8 mouse cellular contexts compared by ENCODE assay signal in the genomic region with DNA sequence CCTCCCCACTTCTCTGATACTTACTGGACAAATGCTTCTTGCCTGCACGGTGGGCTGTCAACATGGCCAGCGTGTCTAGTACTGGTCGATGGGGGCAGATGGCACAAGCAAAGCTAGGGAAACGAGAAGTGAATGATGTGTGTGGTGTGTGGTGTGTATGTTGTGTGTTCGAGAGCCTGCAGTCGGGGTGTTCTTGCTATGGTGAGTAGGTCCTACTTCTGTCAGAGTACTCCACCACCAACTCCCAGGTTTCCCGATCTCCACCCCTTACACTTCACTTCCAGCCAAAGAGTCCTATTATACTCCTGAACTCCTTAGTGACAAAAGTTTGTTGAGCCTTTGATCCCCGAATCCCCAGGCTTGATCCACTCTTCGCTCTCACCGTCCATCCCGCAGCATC. TPM values are rescaled to one million over a fixed set of nuclear protein-coding genes. Genes with fewer than 3 reads are reported as not detected.
DNase-seq lines count a peak whose midpoint lies in the region; ATAC-seq and TF ChIP-seq lines count a peak whose summit lies in the region.

No protein-coding gene starts in this region.

- H3K4me3 ChIP-seq in kidney, postnatal 0 days (replicated peaks; ENCODE audit: low read depth, low read length), result peak overlapping the region; percentile 46
- H3K4me3 ChIP-seq in embryonic facial prominence, embryonic 11.5 days (ENCODE audit: low read depth, low read length), result peak overlapping the region; percentile 46
- H3K4me3 ChIP-seq in hindbrain, embryonic 15.5 days, result peak overlapping the region; percentile 54
- H3K4me3 ChIP-seq in midbrain, embryonic 16.5 days (ENCODE audit: low read depth, low read length), result peak overlapping the region; percentile 71

- no peaks in the 10 kb centered on the region for H3K27me3 ChIP-seq in kidney, postnatal 0 days (ENCODE audit: insufficient read depth, low read length)
- H3K27me3 ChIP-seq in embryonic facial prominence, embryonic 11.5 days (ENCODE audit: control insufficient read depth, insufficient read depth, low read length), result no peaks in the 10 kb centered on the region
- H3K27me3 ChIP-seq in hindbrain, embryonic 15.5 days, result no peaks in the 10 kb centered on the region
- H3K27me3 ChIP-seq in midbrain, embryonic 16.5 days (ENCODE audit: control insufficient read depth, insufficient read depth, low read depth, low read length), result no peaks in the 10 kb centered on the region

- 0 out of 2 replicates have a peak, but pooled peaks cover 4% of the 10 kb centered on the region for H3K36me3 ChIP-seq in kidney, postnatal 0 days (ENCODE audit: insufficient read depth, low read length)
- H3K36me3 ChIP-seq in embryonic facial prominence, embryonic 11.5 days (replicated peaks; ENCODE audit: control insufficient read depth, insufficient read depth, low read depth, low read length), result no peaks in the 10 kb centered on the region
- H3K36me3 ChIP-seq in hindbrain, embryonic 15.5 days, result peaks cover 17% of the 10 kb centered on the region
- H3K36me3 ChIP-seq in midbrain, embryonic 16.5 days (ENCODE audit: control insufficient read depth, insufficient read depth, low read length), result 0 out of 2 replicates have a peak, but pooled peaks cover 2% of the 10 kb centered on the region

- 0 out of 2 replicates have a peak overlapping the region, but pooled peaks have one; percentile 72 for H3K27ac ChIP-seq in kidney, postnatal 0 days
- H3K27ac ChIP-seq in embryonic facial prominence, embryonic 11.5 days (replicated peaks; ENCODE audit: low read depth, low read length), result no peak overlapping the region; the same call in 1 of the 2 replicates
- H3K27ac ChIP-seq in hindbrain, embryonic 15.5 days (replicated peaks), result peak overlapping the region; percentile 81
- H3K27ac ChIP-seq in midbrain, embryonic 16.5 days (ENCODE audit: low read length), result peak overlapping the region; percentile 83

- peaks cover 12% of the 10 kb centered on the region for H3K4me1 ChIP-seq in kidney, postnatal 0 days (replicated peaks; ENCODE audit: insufficient read depth, low read length)
- peaks cover 3% of the 10 kb centered on the region; the same call in 1 of the 2 replicates for H3K4me1 ChIP-seq in embryonic facial prominence, embryonic 11.5 days (ENCODE audit: control insufficient read depth, insufficient read depth, low read length)
- H3K4me1 ChIP-seq in hindbrain, embryonic 15.5 days (replicated peaks), result peaks cover 23% of the 10 kb centered on the region
- H3K4me1 ChIP-seq in midbrain, embryonic 16.5 days (ENCODE audit: control insufficient read depth, insufficient read depth, low read length), result peaks cover 20% of the 10 kb centered on the region

- DNase-seq in kidney, postnatal 0 days (ENCODE audit: low spot score), result no peak
- DNase-seq in kidney, postnatal 14 days, result no peak
- no peak for DNase-seq in embryonic facial prominence, embryonic 11.5 days (ENCODE audit: low spot score)
- DNase-seq in ovary, postnatal 10 days (ENCODE audit: low spot score), result no peak
- no peak for DNase-seq in thymus, postnatal 25 days

- peak overlapping the region; percentile 67 for H3K4me2 ChIP-seq in kidney, postnatal 0 days (ENCODE audit: low read length)
- H3K4me2 ChIP-seq in embryonic facial prominence, embryonic 11.5 days (ENCODE audit: low read depth, low read length), result peak overlapping the region; percentile 83
- H3K4me2 ChIP-seq in hindbrain, embryonic 15.5 days, result peak overlapping the region; percentile 87
- peak overlapping the region; percentile 95 for H3K4me2 ChIP-seq in midbrain, embryonic 16.5 days (ENCODE audit: low read length)

- TF ChIP-seq CTCF in kidney, postnatal 0 days (IDR thresholded peaks at IDR 0.05; ENCODE audit: low read depth), result no peak

- ATAC-seq in kidney, postnatal 0 days (replicated peaks; ENCODE audit: low FRiP score, low read depth), result no peak
- no peak for ATAC-seq in embryonic facial prominence, embryonic 11.5 days (replicated peaks; ENCODE audit: insufficient number of reproducible peaks, low FRiP score, low TSS enrichment, low read depth)
- no peak; the same call in 1 of the 2 replicates for ATAC-seq in hindbrain, embryonic 15.5 days (ENCODE audit: low FRiP score, low read depth)
- ATAC-seq in midbrain, embryonic 16.5 days, result peak; percentile 6; the same call in 1 of the 2 replicates
- ATAC-seq in granulocyte monocyte progenitor cell, adult 5-6 weeks (replicated peaks; ENCODE audit: poor library complexity, severe bottlenecking), result no peak

- H3K9me3 ChIP-seq in kidney, postnatal 0 days (replicated peaks; ENCODE audit: low read length), result no peaks in the 10 kb centered on the region
- no peaks in the 10 kb centered on the region for H3K9me3 ChIP-seq in embryonic facial prominence, embryonic 11.5 days (replicated peaks; ENCODE audit: control insufficient read depth, low read length)
- H3K9me3 ChIP-seq in hindbrain, embryonic 15.5 days, result no peaks in the 10 kb centered on the region
- H3K9me3 ChIP-seq in midbrain, embryonic 16.5 days (replicated peaks; ENCODE audit: control insufficient read depth, low read length, poor library complexity, severe bottlenecking), result no peaks in the 10 kb centered on the region

- 58% methylated on average over 11 of the region's 11 CpGs for WGBS in kidney, postnatal 0 days
- WGBS in embryonic facial prominence, embryonic 11.5 days, result 59% methylated on average over 11 of the region's 11 CpGs
- WGBS in hindbrain, embryonic 15.5 days, result 59% methylated on average over 11 of the region's 11 CpGs
- 58% methylated on average over 11 of the region's 11 CpGs for WGBS in midbrain, embryonic 16.5 days

- peak overlapping the region; percentile 63 for H3K9ac ChIP-seq in kidney, postnatal 0 days (ENCODE audit: low read depth, low read length)
- H3K9ac ChIP-seq in embryonic facial prominence, embryonic 11.5 days (replicated peaks; ENCODE audit: low read length), result peak overlapping the region; percentile 79
- H3K9ac ChIP-seq in hindbrain, embryonic 15.5 days, result peak overlapping the region; percentile 68
- peak overlapping the region; percentile 83 for H3K9ac ChIP-seq in midbrain, embryonic 16.5 days (ENCODE audit: low read depth, low read length)

RNA-seq across cellular contexts. Expression of a gene that starts 0.6 kb away (rescaled TPM):
- 63.0 and 63.5 TPM in 2 replicates for polyA plus RNA-seq in kidney, postnatal 0 days (2015; fragmentation: Nextera tagmentation; extraction: Ambion mirVana)
- polyA plus RNA-seq in embryonic facial prominence, embryonic 11.5 days (2014; fragmentation: Nextera tagmentation; extraction: Ambion mirVana), result 71.8 and 84.0 TPM in 2 replicates
- polyA plus RNA-seq in hindbrain, embryonic 15.5 days (2015; fragmentation: Nextera tagmentation; extraction: Ambion mirVana), result 84.0 and 88.6 TPM in 2 replicates
- polyA plus RNA-seq in midbrain, embryonic 16.5 days (2015; fragmentation: Nextera tagmentation; extraction: Ambion mirVana), result 79.5 and 79.8 TPM in 2 replicates
- 41.2 and 82.8 TPM in 2 replicates for total RNA-seq in granulocyte monocyte progenitor cell, adult 5-6 weeks (2014; fragmentation: Nextera tagmentation)
- 53.1 and 64.1 TPM in 2 replicates for total RNA-seq in granulocyte monocyte progenitor cell, adult 5-6 weeks (2017)

RNA-seq across cellular contexts. Expression of a gene that starts 0.7 kb away (rescaled TPM):
- polyA plus RNA-seq in kidney, postnatal 0 days (2015; fragmentation: Nextera tagmentation; extraction: Ambion mirVana), result 14.4 and 15.2 TPM in 2 replicates
- 13.2 and 15.1 TPM in 2 replicates for polyA plus RNA-seq in embryonic facial prominence, embryonic 11.5 days (2014; fragmentation: Nextera tagmentation; extraction: Ambion mirVana)
- polyA plus RNA-seq in hindbrain, embryonic 15.5 days (2015; fragmentation: Nextera tagmentation; extraction: Ambion mirVana), result 42.7 and 45.0 TPM in 2 replicates
- 53.8 and 57.6 TPM in 2 replicates for polyA plus RNA-seq in midbrain, embryonic 16.5 days (2015; fragmentation: Nextera tagmentation; extraction: Ambion mirVana)
- 3.1 and 4.3 TPM in 2 replicates for total RNA-seq in granulocyte monocyte progenitor cell, adult 5-6 weeks (2014; fragmentation: Nextera tagmentation)
- 2.7 and 4.4 TPM in 2 replicates for total RNA-seq in granulocyte monocyte progenitor cell, adult 5-6 weeks (2017)

RNA-seq across cellular contexts. Expression of a gene that starts 8.9 kb away (rescaled TPM):
- polyA plus RNA-seq in kidney, postnatal 0 days (2015; fragmentation: Nextera tagmentation; extraction: Ambion mirVana), result 0.69 and 0.83 TPM in 2 replicates
- 0.28 and 0.42 TPM in 2 replicates for polyA plus RNA-seq in embryonic facial prominence, embryonic 11.5 days (2014; fragmentation: Nextera tagmentation; extraction: Ambion mirVana)
- polyA plus RNA-seq in hindbrain, embryonic 15.5 days (2015; fragmentation: Nextera tagmentation; extraction: Ambion mirVana), result 1.7 and 1.8 TPM in 2 replicates
- 1.1 TPM in 2 replicates for polyA plus RNA-seq in midbrain, embryonic 16.5 days (2015; fragmentation: Nextera tagmentation; extraction: Ambion mirVana)
- 9.4 and 13.9 TPM in 2 replicates for total RNA-seq in granulocyte monocyte progenitor cell, adult 5-6 weeks (2014; fragmentation: Nextera tagmentation)
- total RNA-seq in granulocyte monocyte progenitor cell, adult 5-6 weeks (2017), result not detected in 2 replicates

RNA-seq across cellular contexts. Expression of a gene that starts 9.0 kb away (rescaled TPM):
- 2.8 and 3.6 TPM in 2 replicates for polyA plus RNA-seq in kidney, postnatal 0 days (2015; fragmentation: Nextera tagmentation; extraction: Ambion mirVana)
- polyA plus RNA-seq in embryonic facial prominence, embryonic 11.5 days (2014; fragmentation: Nextera tagmentation; extraction: Ambion mirVana), result 2.0 and 2.5 TPM in 2 replicates
- 3.9 and 4.2 TPM in 2 replicates for polyA plus RNA-seq in hindbrain, embryonic 15.5 days (2015; fragmentation: Nextera tagmentation; extraction: Ambion mirVana)
- polyA plus RNA-seq in midbrain, embryonic 16.5 days (2015; fragmentation: Nextera tagmentation; extraction: Ambion mirVana), result 2.6 and 3.2 TPM in 2 replicates
- total RNA-seq in granulocyte monocyte progenitor cell, adult 5-6 weeks (2014; fragmentation: Nextera tagmentation), result 30.5 and 40.2 TPM in 2 replicates
- total RNA-seq in granulocyte monocyte progenitor cell, adult 5-6 weeks (2017), result 21.0 and 24.3 TPM in 2 replicates

RNA-seq across cellular contexts. Expression of a gene that starts 22.4 kb away (rescaled TPM):
- polyA plus RNA-seq in kidney, postnatal 0 days (2015; fragmentation: Nextera tagmentation; extraction: Ambion mirVana), result 116 and 120 TPM in 2 replicates
- 229 and 232 TPM in 2 replicates for polyA plus RNA-seq in embryonic facial prominence, embryonic 11.5 days (2014; fragmentation: Nextera tagmentation; extraction: Ambion mirVana)
- 167 and 176 TPM in 2 replicates for polyA plus RNA-seq in hindbrain, embryonic 15.5 days (2015; fragmentation: Nextera tagmentation; extraction: Ambion mirVana)
- polyA plus RNA-seq in midbrain, embryonic 16.5 days (2015; fragmentation: Nextera tagmentation; extraction: Ambion mirVana), result 170 and 184 TPM in 2 replicates
- 54.8 and 58.1 TPM in 2 replicates for total RNA-seq in granulocyte monocyte progenitor cell, adult 5-6 weeks (2014; fragmentation: Nextera tagmentation)
- total RNA-seq in granulocyte monocyte progenitor cell, adult 5-6 weeks (2017), result 50.0 and 62.4 TPM in 2 replicates
